Mouse (Mus musculus) bone marrow, adult 2 months (tissue): ENCODE data around the gene Elf5.

Source experiments
- CTCF ChIP-seq: fragments of 200-500 bp; IDR thresholded peaks from 2 replicates; pipeline ENCODE4 v1.5.1; 2011; ENCODE audit warnings: low read length, control low read depth; ENCODE audit not compliant: control insufficient read depth, insufficient read depth
- POLR2A ChIP-seq: fragments of 200-500 bp; IDR thresholded peaks from 2 replicates; pipeline ENCODE4 v1.6.1; 2011; ENCODE audit warnings: low read depth, mild to moderate bottlenecking, control low read depth, low read length, borderline replicate concordance; ENCODE audit not compliant: control insufficient read depth

- no peak for TF ChIP-seq CTCF
- no peak for TF ChIP-seq POLR2A
Measured at GRCm38 (mm10) chr2:103411816-103412215, 328 bp downstream of the Elf5 start.
